Mouse (Mus musculus): ENCODE results near the gene Rad54l2. TPM values are rescaled to one million over a fixed set of nuclear protein-coding genes. Genes with fewer than 3 reads are reported as not detected.

The Rad54l2 gene
- polyA plus RNA-seq, 1 experiment from 2014 or later: 8.2 TPM

GRCm38 (mm10) chr9:106663200-106663599, 125.8 kb downstream of the Rad54l2 start:
- Histone ChIP-seq H3K36me3 (peaks cover 69% of the 10 kb centered on the region), H3K4me2 (no peak overlapping the region), H3K27ac (no peak overlapping the region), H3K9me3 (no peaks in the 10 kb centered on the region), H3K27me3 (no peaks in the 10 kb centered on the region), H3K9ac (no peak overlapping the region), H3K4me1 (replicated peaks) (peaks cover 39% of the 10 kb centered on the region), H3K4me3 (no peak overlapping the region)
- no peak for ATAC-seq (ENCODE audit: low FRiP score)
- 83% methylated on average over 6 of the region's 6 CpGs for WGBS

- 58% methylated on average over 1 of the region's 1 CpGs for WGBS
- Histone ChIP-seq H3K4me2 (no peak overlapping the region), H3K36me3 (peaks cover 47% of the 10 kb centered on the region), H3K27ac (no peak overlapping the region), H3K9me3 (no peaks in the 10 kb centered on the region), H3K27me3 (peaks cover 7% of the 10 kb centered on the region), H3K4me3 (no peak overlapping the region), H3K9ac (no peak overlapping the region), H3K4me1 (replicated peaks) (peaks cover 51% of the 10 kb centered on the region)
- no peak for ATAC-seq (ENCODE audit: low FRiP score)
These were observed 129.1 kb downstream of the Rad54l2 start for GRCm38 (mm10) chr9:106659935-106660334.

- Histone ChIP-seq H3K27ac (no peak overlapping the region), H3K36me3 (peaks cover 47% of the 10 kb centered on the region), H3K27me3 (peaks cover 12% of the 10 kb centered on the region), H3K9ac (no peak overlapping the region; the same call in 1 of the 2 replicates), H3K4me1 (replicated peaks) (peaks cover 51% of the 10 kb centered on the region), H3K4me2 (no peak overlapping the region), H3K9me3 (no peaks in the 10 kb centered on the region), H3K4me3 (no peak overlapping the region)
- ATAC-seq (ENCODE audit: low FRiP score): no peak
- 18% methylated on average over 7 of the region's 7 CpGs for WGBS
These were observed 129.6 kb downstream of the Rad54l2 start for GRCm38 (mm10) chr9:106659441-106659840.

GRCm38 (mm10) chr9:106657592-106657991, 131.4 kb downstream of the Rad54l2 start:
- 23% methylated on average over 5 of the region's 5 CpGs for WGBS
- Histone ChIP-seq H3K4me2 (no peak overlapping the region), H3K4me3 (no peak overlapping the region), H3K27ac (no peak overlapping the region), H3K9ac (no peak overlapping the region), H3K36me3 (peaks cover 44% of the 10 kb centered on the region), H3K27me3 (peaks cover 21% of the 10 kb centered on the region), H3K4me1 (replicated peaks) (peaks cover 46% of the 10 kb centered on the region), H3K9me3 (no peaks in the 10 kb centered on the region)
- ATAC-seq (ENCODE audit: low FRiP score): no peak

GRCm38 (mm10) chr9:106656820-106657219, 132.2 kb downstream of the Rad54l2 start:
- Histone ChIP-seq H3K27me3 (peaks cover 21% of the 10 kb centered on the region), H3K4me2 (no peak overlapping the region), H3K9me3 (no peaks in the 10 kb centered on the region), H3K9ac (peak overlapping the region; percentile 82; the same call in 1 of the 2 replicates), H3K27ac (no peak overlapping the region), H3K4me3 (no peak overlapping the region), H3K4me1 (replicated peaks) (peaks cover 46% of the 10 kb centered on the region), H3K36me3 (peaks cover 36% of the 10 kb centered on the region)
- no peak for ATAC-seq (ENCODE audit: low FRiP score)
- 38% methylated on average over 5 of the region's 5 CpGs for WGBS

DNA sequence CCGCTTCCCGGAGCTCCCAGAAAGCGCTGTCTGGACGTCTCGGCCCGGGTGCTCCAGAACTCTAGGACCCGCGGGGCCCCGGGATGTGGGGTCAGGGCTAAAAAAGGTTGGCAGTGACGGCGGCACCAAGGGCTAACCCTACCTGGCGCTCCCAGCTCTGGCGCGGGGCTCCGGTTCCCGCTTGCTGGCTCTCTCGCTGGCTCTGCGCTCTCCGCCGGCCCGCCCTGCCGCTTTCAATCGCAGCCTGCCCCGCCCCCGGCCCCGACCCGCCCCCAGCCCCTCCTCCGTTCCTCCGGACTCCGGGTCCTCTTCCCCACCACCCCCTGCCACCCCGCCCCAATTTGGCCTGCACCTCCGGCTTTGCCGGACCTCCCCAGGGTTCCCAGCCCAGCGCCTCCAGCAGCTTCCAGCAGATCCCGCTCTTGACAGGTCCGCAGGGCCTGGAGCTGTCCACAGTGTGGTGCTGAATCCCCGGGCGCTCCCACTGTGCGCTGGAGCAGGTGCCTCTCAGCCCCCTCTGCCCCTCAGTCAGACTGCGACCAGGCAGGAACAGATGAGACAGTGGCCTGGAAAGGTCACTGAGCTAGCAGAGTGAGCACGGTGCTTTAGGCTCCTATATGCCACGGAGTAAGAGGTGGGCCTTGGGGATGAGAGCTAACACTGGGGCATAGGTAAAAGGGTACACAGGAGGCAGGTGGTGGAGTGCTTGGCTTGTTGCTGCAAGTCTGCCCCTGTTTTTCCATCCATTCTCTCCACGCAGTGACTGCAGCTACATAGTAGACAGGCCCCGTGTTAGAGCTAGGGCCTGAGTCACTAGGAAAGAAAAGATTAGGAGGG, 132.9 kb downstream of the Rad54l2 start, which contains the start of gene Grm2:
TSS of gene Grm2 (minus strand) at position 199 of the 837 bp plus-strand sequence.
- peaks cover 21% of the 10 kb centered on the region for H3K27me3 ChIP-seq
- H3K4me3 ChIP-seq: peak within 1 kb of the TSS; percentile 57
- peaks cover 46% of the 10 kb centered on the region for H3K4me1 ChIP-seq (replicated peaks)
- H3K36me3 ChIP-seq: peaks cover 30% of the 10 kb centered on the region
- H3K9me3 ChIP-seq: no peaks in the 10 kb centered on the region
- H3K27ac ChIP-seq: no peak within 1 kb of the TSS; the same call in 1 of the 2 replicates
- peak; percentile 63 for ATAC-seq (ENCODE audit: low FRiP score)
- under 1% methylated on average over 39 of the region's 44 CpGs for WGBS
- H3K4me2 ChIP-seq: peak within 1 kb of the TSS; percentile 83
- peak within 1 kb of the TSS; percentile 82 for H3K9ac ChIP-seq

DNA sequence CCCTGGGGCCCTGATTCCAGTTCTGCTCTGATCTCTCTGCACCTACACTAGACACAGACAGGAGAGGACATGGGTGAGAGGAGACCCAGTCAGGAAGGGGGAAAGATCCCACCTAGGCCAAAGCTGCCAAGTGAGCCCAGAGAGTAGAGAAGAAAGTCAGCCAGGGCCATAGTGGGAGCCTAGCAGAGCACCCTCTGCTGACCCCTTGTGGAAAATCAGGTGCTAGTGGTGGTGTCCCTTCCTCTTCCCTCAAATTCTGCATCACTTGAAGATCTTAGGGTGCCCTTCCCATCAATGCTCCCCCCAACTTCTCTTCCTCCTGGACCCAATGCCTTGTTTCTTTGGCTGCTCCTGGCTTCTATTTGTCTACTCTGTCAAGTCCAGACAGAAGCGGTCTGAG, 136.3 kb downstream of the Rad54l2 start:
- 80% methylated on average over 1 of the region's 1 CpGs for WGBS
- H3K27ac ChIP-seq: no peak overlapping the region

GRCm38 (mm10) chr9:106647226-106647625, 141.8 kb downstream of the Rad54l2 start:
- no peaks in the 10 kb centered on the region for H3K27me3 ChIP-seq
- no peak for ATAC-seq (ENCODE audit: low FRiP score)
- no peaks in the 10 kb centered on the region for H3K36me3 ChIP-seq
- no peak overlapping the region for H3K9ac ChIP-seq
- WGBS: 75% methylated on average over 27 of the region's 27 CpGs
- no peaks in the 10 kb centered on the region for H3K4me1 ChIP-seq (replicated peaks)
- H3K4me3 ChIP-seq: no peak overlapping the region
- H3K9me3 ChIP-seq: no peaks in the 10 kb centered on the region
- no peak overlapping the region for H3K27ac ChIP-seq
- H3K4me2 ChIP-seq: no peak overlapping the region

More for the DNA sequence above, 136.3 kb downstream of the Rad54l2 start:
- no peak overlapping the region for H3K4me3 ChIP-seq
- H3K4me1 ChIP-seq (replicated peaks): peaks cover 40% of the 10 kb centered on the region
- no peaks in the 10 kb centered on the region for H3K36me3 ChIP-seq
- no peak overlapping the region for H3K4me2 ChIP-seq
- no peak for ATAC-seq (ENCODE audit: low FRiP score)
- H3K27me3 ChIP-seq: peaks cover 21% of the 10 kb centered on the region
- no peak overlapping the region for H3K9ac ChIP-seq
- no peaks in the 10 kb centered on the region for H3K9me3 ChIP-seq

GRCm38 (mm10) chr9:106645684-106646271, 143.2 kb downstream of the Rad54l2 start:
- H3K36me3 ChIP-seq: no peaks in the 10 kb centered on the region
- H3K4me3 ChIP-seq: no peak overlapping the region
- H3K9me3 ChIP-seq: no peaks in the 10 kb centered on the region
- ATAC-seq (ENCODE audit: low FRiP score): no peak
- WGBS: 79% methylated on average over 9 of the region's 9 CpGs
- H3K4me2 ChIP-seq: no peak overlapping the region
- no peaks in the 10 kb centered on the region for H3K27me3 ChIP-seq
- no peak overlapping the region for H3K9ac ChIP-seq
- H3K27ac ChIP-seq: no peak overlapping the region
- H3K4me1 ChIP-seq (replicated peaks): no peaks in the 10 kb centered on the region

DNA sequence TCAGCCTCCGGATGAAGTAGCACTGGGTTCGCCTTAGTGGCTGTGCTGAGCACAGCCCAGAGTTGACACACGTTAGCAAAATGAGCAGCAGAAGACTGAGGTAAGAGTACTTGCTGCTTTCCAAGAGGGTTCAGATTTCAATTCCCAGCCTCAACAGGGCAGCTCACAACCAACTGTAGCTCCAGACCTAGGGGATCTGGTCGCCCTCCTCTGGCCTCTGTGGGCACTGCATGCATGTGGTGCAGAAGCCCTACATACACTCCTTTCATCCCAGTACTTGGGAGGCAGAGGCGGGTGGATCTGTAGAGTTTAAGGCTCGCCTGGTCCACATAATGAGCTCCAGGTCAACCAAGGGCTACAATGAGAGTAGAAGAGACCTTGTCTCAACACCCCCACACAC, 145.2 kb downstream of the Rad54l2 start:
- H3K9ac ChIP-seq: no peak overlapping the region

DNA sequence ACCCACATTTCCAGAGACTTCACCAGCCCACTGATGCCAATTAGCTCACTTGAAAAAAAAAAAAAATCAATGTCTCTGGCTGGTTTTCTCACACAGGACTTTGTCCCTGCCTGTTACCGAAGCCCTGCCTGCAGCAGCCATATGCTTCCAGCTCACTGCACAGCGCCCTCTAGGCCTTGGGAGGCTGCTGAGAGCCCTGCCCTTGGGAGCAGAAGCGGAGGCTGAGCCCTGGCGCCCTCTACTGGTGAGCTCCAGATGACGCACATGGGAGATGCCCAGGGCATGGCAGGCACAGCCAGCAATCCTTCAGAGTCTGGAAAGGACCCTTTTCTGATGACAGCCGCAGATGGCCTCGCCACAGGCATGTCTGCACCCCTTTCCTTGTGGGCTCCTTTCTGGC, 145.9 kb downstream of the Rad54l2 start:
- no peak overlapping the region for H3K9ac ChIP-seq
- H3K27ac ChIP-seq: no peak overlapping the region
- no peaks in the 10 kb centered on the region for H3K36me3 ChIP-seq
- no peak overlapping the region for H3K4me3 ChIP-seq
- H3K4me1 ChIP-seq (replicated peaks): no peaks in the 10 kb centered on the region
- 34% methylated on average over 7 of the region's 7 CpGs for WGBS
- no peak for ATAC-seq (ENCODE audit: low FRiP score)
- H3K27me3 ChIP-seq: no peaks in the 10 kb centered on the region
- H3K9me3 ChIP-seq: no peaks in the 10 kb centered on the region
- H3K4me2 ChIP-seq: no peak overlapping the region

More for the DNA sequence above, 145.2 kb downstream of the Rad54l2 start:
- Histone ChIP-seq H3K27ac (no peak overlapping the region), H3K27me3 (no peaks in the 10 kb centered on the region), H3K4me2 (no peak overlapping the region), H3K4me1 (replicated peaks) (no peaks in the 10 kb centered on the region), H3K36me3 (no peaks in the 10 kb centered on the region), H3K4me3 (no peak overlapping the region), H3K9me3 (no peaks in the 10 kb centered on the region)
- no peak for ATAC-seq (ENCODE audit: low FRiP score)
- WGBS: 75% methylated on average over 6 of the region's 6 CpGs

DNA sequence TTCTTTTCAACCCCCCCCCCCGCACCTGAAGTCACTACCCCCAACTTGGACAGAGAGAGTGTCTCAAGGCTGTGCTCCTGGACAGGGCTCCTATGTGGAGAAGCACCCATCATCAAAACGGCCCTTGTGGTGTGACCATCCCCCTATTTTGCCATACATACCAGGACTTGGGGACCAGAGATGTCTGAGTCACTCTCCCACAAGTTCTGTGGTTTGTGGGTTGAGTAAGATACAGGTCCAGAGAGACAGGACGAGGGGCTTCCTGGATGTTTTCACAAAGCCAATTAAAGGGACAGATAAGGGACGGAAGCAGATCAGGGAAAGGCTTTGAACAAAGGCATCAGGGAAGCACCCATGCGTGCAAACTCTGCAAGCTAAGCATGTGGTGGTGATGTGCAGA, 147.6 kb downstream of the Rad54l2 start:
- WGBS: 60% methylated on average over 5 of the region's 5 CpGs
- H3K4me1 ChIP-seq (replicated peaks): no peaks in the 10 kb centered on the region
- no peaks in the 10 kb centered on the region for H3K9me3 ChIP-seq
- no peaks in the 10 kb centered on the region for H3K36me3 ChIP-seq
- H3K27me3 ChIP-seq: no peaks in the 10 kb centered on the region
- no peak overlapping the region for H3K4me2 ChIP-seq
- H3K9ac ChIP-seq: no peak overlapping the region
- H3K4me3 ChIP-seq: no peak overlapping the region
- H3K27ac ChIP-seq: no peak overlapping the region
- ATAC-seq (ENCODE audit: low FRiP score): no peak

All from hindbrain, embryonic 13.5 days (tissue).